Mouse (Mus musculus) bone marrow, adult 2 months (tissue): ENCODE results near the gene 2310007B03Rik. TPM values are rescaled to one million over a fixed set of nuclear protein-coding genes. Genes with fewer than 3 reads are reported as not detected.
"Not testable (repeated sequence)": the region's sequence is repeated elsewhere in the genome, so short reads cannot be mapped to it uniquely, and the experiment has no call there.

Source experiments
- H3K27ac ChIP-seq: fragments of 200-500 bp; 2 replicates; pipeline ENCODE4 v1.5.1; 2012; ENCODE audit warnings: low read depth, mild to moderate bottlenecking, control low read depth, inconsistent platforms, low read length; ENCODE audit not compliant: control insufficient read depth, poor library complexity, insufficient read depth
- H3K4me1 ChIP-seq: fragments of 200-500 bp; 2 replicates; pipeline ENCODE4 v1.6.1; 2011; ENCODE audit warnings: low read length; ENCODE audit not compliant: control insufficient read depth, insufficient read depth
- H3K4me3 ChIP-seq: fragments of 200-500 bp; replicated peaks from 2 replicates; pipeline ENCODE3; 2011; ENCODE audit warnings: mild to moderate bottlenecking, low read depth, low read length, control low read depth; ENCODE audit not compliant: control insufficient read depth
- CTCF ChIP-seq: fragments of 200-500 bp; IDR thresholded peaks from 2 replicates; pipeline ENCODE4 v1.5.1; 2011; ENCODE audit warnings: low read length, control low read depth; ENCODE audit not compliant: control insufficient read depth, insufficient read depth
- POLR2A ChIP-seq: fragments of 200-500 bp; IDR thresholded peaks from 2 replicates; pipeline ENCODE4 v1.6.1; 2011; ENCODE audit warnings: low read depth, mild to moderate bottlenecking, control low read depth, low read length, borderline replicate concordance; ENCODE audit not compliant: control insufficient read depth
- whole genome bisulfite sequencing: fragments of 180-500 bp; shearing (Covaris S2); methylation state at CpG from one replicate; pipeline ENCODE4 v1.1.7; 2018; 5-methylcytosine and 5-hydroxymethylcytosine counted together
- polyA plus RNA-seq: library from polyadenylated mRNA; stranded (reverse); fragments of >200 nt; gene quantifications from 2 replicates; pipeline ENCODE4 v1.2.4, GENCODE M21; 2011; ENCODE audit warnings: low replicate concordance; ENCODE audit not compliant: missing spikeins, insufficient read depth, insufficient read length

2310007B03Rik gene
- polyA plus RNA-seq: not detected in 2 replicates

DNA sequence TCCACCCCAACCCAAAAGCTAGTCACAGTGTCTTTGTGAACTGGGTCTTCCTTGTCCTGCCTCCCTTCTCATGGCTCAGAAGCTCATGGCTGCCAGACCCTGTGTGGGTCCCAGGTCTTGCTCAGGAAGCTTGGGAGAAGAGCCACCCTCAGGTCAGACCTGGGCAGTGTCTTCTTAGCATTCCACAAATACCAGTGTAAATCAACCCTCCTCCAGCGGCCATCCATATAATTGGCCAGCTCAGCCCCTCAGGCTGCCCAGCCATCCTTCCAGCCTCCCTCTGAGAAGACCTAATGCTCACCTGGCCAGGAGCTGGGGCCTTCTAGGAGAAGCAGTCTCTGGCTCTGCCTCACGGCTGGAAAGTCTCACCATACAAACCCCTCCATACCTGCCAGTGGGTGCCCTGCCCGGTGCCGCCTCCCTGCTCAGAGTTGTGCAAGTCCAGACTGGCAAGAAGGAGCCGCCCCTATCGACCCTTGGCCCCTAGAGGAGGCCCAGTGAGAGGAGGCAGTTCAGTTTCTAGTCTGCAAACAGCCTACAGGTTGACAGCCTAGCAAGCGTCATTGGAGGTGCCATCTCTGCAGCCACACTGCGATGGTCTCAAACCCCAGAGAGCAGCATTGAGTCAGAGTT is at the start of gene 2310007B03Rik:
2310007B03Rik (minus strand) TSS at position 448 of the 633 bp plus-strand sequence.
- Histone ChIP-seq H3K4me1 (no peaks in the 10 kb centered on the region; the same call in 1 of the 2 replicates), H3K27ac (no peak within 1 kb of the TSS), H3K4me3 (no peak within 1 kb of the TSS)
- 64% methylated on average over 8 of the region's 8 CpGs for whole genome bisulfite sequencing
- TF ChIP-seq POLR2A (no peak), CTCF (no peak)

DNA sequence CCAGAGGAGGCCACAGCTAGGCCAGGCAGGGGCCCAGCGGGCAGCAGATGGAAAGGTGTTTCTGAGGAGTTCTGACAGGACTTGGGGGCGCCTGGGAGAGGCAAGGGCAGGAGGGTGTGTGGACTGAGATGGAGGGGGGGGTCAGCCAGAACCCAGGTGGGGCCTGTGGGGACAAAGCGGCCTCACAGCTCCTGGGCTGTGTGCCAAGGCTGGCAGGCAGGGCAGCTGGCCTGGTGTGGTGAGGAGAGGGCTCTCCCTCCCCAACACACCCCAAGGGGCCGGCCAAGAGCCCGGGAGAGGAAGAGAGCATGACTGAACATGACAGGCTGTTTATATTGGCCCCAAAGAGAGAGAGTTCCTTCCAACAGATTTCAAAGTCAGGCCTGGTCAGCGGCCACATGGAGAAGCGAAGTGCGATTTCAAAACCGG is 49.5 kb upstream of the 2310007B03Rik start:
- TF ChIP-seq CTCF: no peak
- no peak for TF ChIP-seq POLR2A
- H3K4me1 ChIP-seq: no peaks in the 10 kb centered on the region; the same call in 1 of the 2 replicates
- H3K4me3 ChIP-seq: no peak overlapping the region
- 5% methylated on average over 9 of the region's 9 CpGs for WGBS
- no peak overlapping the region for H3K27ac ChIP-seq

DNA sequence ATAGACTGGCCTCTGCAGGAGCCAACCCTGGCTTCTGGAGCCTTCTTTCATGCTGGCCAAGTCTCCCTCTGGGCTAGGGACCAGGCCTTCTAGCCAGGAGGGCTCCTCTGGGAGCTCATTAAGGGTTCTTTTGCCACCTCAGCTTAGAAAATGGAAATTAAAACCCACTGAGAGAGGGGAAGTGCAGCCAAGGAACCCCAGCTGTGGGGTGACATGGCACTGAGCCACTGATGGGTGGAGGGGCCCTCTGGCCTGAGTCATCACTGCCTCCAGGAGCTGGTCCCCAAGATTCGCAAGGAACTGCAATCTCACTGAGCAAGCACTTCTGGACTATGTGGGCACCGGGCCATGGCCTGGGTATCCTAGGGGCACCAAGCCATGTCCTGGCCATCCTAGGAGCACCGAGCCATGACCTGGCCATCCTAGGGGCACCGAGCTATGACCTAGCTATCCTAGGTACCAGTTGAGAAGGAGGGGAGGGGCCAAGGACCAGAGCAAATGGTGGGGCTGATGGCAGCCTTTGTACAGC is 46.9 kb upstream of the 2310007B03Rik start:
- Histone ChIP-seq H3K27ac (no peak overlapping the region), H3K4me1 (no peaks in the 10 kb centered on the region; the same call in 1 of the 2 replicates), H3K4me3 (no peak overlapping the region)
- TF ChIP-seq CTCF (no peak), POLR2A (no peak)
- WGBS: 66% methylated on average over 4 of the region's 4 CpGs

DNA sequence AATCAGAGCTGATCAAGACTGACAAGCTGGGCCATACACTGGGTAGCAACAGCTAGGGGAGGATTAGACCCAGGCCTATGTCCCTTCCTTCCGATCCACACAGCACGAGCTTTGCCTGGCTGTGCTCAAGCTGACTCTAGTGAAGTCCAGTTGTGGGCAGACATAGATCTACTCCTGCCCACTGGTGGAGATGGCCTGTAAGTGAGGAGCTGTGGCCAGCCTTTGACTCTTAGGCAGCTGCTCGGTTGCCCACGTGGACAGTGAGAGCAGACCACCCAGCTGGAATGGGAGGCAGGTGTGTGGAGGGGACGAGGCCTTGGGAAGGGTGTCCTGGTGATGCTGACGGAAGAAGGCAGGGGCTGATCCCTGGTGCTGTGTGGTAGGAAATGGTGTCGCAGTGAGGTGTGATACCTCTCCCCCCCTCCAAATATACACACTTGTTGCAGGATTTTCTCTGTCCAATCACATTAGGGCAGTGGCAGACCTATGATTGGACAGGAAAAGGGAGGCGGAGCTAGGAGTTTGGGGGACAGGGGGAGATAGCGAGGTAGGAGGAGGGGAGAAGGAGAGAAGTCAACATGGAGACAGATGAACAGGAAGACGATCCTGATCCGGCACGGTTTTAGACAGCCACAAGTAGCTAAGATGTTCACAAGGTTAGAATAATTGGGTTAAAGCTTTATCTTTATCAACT is 45.7 kb upstream of the 2310007B03Rik start:
- Histone ChIP-seq H3K4me3 (no peak overlapping the region), H3K27ac (no peak overlapping the region), H3K4me1 (no peaks in the 10 kb centered on the region; the same call in 1 of the 2 replicates)
- TF ChIP-seq POLR2A (no peak), CTCF (no peak)
- WGBS: 77% methylated on average over 12 of the region's 12 CpGs

DNA sequence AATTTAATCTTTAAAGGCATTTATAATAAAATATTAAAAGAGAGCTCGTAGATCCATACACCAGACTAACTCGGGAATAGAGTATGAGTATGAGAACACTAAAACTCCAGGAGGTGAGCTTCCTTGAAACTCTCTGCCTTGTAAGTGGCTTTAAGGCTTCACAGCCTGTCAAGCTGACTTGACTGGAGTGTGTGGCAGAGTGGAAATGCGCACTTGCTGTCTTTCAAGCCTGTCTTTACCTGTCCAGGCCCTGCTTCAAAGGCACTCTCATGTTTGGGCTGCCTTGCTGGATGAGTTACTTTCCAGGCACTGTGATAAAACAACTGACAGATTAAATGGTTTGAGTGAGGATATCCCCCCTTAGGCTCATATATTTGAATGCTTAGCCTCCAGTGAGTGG is 37.2 kb upstream of the 2310007B03Rik start:
- Histone ChIP-seq H3K4me3 (no peak overlapping the region), H3K4me1 (no peaks in the 10 kb centered on the region), H3K27ac (no peak overlapping the region)
- TF ChIP-seq POLR2A: no peak
- no peak for TF ChIP-seq CTCF
- WGBS: 74% methylated on average over 3 of the region's 3 CpGs

DNA sequence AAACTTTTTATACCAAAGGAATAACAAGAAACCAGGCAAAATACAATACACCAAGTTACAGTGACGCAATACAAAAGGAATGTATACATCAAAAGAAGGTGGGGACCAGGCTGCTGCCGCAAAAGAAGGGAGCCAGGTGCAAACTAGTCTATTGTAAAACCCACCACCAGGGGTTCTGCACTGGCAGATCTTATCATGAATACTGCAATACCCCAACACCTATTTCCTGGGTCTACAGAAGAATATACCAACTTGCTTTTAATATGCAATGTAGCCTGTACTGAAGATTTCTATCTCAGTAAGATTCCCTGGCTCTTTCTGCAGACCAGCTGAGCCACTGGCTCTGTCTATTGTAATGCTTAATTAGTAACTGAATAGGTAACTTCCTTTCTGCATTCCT is 36.7 kb upstream of the 2310007B03Rik start:
- H3K27ac ChIP-seq, H3K4me1 ChIP-seq, H3K4me3 ChIP-seq: not testable (repeated sequence)
- 81% methylated on average over 2 of the region's 2 CpGs for WGBS

DNA sequence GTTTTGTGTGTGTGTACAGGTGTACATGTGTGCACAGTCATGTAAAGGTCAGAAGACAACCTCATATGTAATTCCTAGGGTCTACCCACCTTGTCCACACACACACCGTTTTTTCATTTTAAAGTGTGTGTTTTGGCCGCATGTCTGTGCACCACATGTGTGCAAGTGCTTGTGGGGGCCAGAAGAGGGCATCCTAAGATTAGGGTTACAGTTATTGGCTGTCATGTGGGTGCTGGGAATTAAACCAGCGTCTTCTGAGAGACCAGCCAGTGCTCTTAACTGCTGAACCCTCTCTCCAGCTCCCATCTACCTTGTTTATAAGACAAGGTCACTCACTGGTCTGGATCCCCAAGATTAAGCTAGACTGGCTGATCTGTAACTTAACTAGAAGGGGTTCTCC is 34.2 kb upstream of the 2310007B03Rik start:
- WGBS: 75% methylated on average over 3 of the region's 3 CpGs
- H3K4me1 ChIP-seq: no peaks in the 10 kb centered on the region
- no peak overlapping the region for H3K27ac ChIP-seq
- H3K4me3 ChIP-seq: no peak overlapping the region
- TF ChIP-seq POLR2A: no peak
- no peak for TF ChIP-seq CTCF

DNA sequence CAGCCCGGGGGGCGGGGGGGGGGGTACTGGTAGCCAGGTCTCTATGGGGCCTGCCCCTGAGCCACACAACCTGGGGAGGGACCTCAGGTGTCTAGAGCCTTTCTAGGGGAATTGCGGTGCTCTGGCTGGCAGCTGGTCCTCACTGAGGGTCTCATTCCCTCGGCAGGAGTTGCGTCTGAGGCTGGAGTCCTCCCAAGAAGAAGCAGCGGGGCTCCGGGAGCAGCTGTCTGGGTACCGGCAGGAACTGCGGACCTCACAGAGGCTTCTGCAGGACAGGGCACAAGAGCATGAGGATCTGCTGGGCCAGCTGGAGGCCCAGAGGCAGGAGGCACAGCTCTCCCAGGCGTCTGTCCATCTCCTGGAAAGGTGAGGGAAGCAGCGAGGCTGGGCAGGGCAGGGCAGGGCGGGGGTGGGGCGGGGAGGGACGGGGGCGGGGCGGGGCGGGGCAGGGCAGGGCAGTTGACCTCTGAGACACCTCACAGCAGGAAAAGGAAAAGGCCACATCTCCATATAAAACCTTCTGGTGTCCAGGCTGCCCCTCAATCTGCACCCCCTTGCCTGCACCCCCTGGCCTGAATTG is 30.1 kb upstream of the 2310007B03Rik start:
- TF ChIP-seq CTCF (no peak), POLR2A (no peak)
- 14% methylated on average over 17 of the region's 17 CpGs for WGBS
- H3K27ac ChIP-seq: no peak overlapping the region
- no peak overlapping the region for H3K4me3 ChIP-seq
- H3K4me1 ChIP-seq: no peaks in the 10 kb centered on the region
